Mouse (Mus musculus) limb, embryonic 10.5 days (tissue): Measurements from ENCODE around the gene Wfdc1. TPM values are rescaled to one million over a fixed set of nuclear protein-coding genes. Genes with fewer than 3 reads are reported as not detected.
A peak's percentile ranks its signal among the peaks of the same experiment; 100 is the strongest.

ENCODE experiments used
- DNase-seq: peaks from one replicate; pipeline ENCODE4 v3.0.0-alpha.2; 2017; ENCODE audit warnings: low spot score
- H3K27ac ChIP-seq: fragments of 300-500 bp; sonication (generic); 2 replicates; pipeline ENCODE4 v1.5.1; 2016; ENCODE audit warnings: mild to moderate bottlenecking
- H3K27me3 ChIP-seq: fragments of 300-500 bp; sonication (generic); 2 replicates; pipeline ENCODE4 v1.6.1; 2016; ENCODE audit warnings: low read depth, mild to moderate bottlenecking; ENCODE audit not compliant: poor library complexity, severe bottlenecking
- H3K36me3 ChIP-seq: fragments of 300-500 bp; sonication (generic); 2 replicates; pipeline ENCODE4 v1.6.1; 2016; ENCODE audit warnings: mild to moderate bottlenecking, moderate library complexity
- H3K4me1 ChIP-seq: fragments of 300-500 bp; sonication (generic); 2 replicates; pipeline ENCODE4 v1.6.1; 2016
- H3K4me3 ChIP-seq: fragments of 300-500 bp; sonication (generic); 2 replicates; pipeline ENCODE4 v1.5.1; 2016; ENCODE audit warnings: mild to moderate bottlenecking, moderate library complexity
- H3K9me3 ChIP-seq: fragments of 300-500 bp; sonication (generic); replicated peaks from 2 replicates; pipeline ENCODE4 v1.6.1; 2016; ENCODE audit warnings: mild to moderate bottlenecking
- WGBS: fragments of 180-500 bp; shearing (Covaris S2); methylation state at CpG from one replicate; pipeline ENCODE4 v1.1.7; 2016; 5-methylcytosine and 5-hydroxymethylcytosine counted together
- polyA plus RNA-seq: library from polyadenylated mRNA; unstranded; fragments of >200 nt; fragmentation: Nextera tagmentation; extraction: Ambion mirVana; gene quantifications from 2 replicates; pipeline ENCODE4 v1.2.1, GENCODE M21; 2016

Gene Wfdc1
- polyA plus RNA-seq, 1 experiment from 2014 or later: 0.10 TPM

DNA sequence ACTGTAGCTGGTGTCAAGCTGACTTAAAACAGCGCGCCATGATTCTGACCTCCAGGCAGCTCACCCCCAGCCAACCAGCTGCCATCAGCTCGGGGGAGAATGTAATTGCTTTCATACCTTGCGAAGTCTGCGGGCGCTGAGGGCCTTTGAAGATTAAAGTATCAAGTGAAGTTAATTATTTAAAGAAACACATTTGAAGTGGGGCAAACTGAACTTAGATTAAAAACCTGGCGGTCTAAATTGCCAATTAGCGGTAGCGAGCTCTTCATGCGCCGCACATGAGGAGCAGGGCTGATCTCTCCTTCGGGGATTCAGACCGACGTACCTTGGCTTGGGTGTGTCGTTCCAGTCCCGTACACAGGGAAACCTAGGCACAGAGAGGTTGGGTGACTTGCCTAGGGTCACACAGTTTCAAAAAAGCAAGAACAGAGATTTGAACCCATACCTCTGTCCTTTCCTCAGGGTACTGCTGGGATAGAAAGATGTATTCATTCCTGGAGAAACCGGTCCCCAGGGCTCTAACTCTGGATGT is 21.7 kb upstream of the Wfdc1 start:
- DNase-seq: no peak
- Histone ChIP-seq H3K27ac (no peak overlapping the region), H3K27me3 (no peaks in the 10 kb centered on the region), H3K4me1 (0 out of 2 replicates have a peak, but pooled peaks cover 11% of the 10 kb centered on the region), H3K9me3 (no peaks in the 10 kb centered on the region), H3K4me3 (no peak overlapping the region), H3K36me3 (no peaks in the 10 kb centered on the region)
- 73% methylated on average over 17 of the region's 17 CpGs for WGBS

DNA sequence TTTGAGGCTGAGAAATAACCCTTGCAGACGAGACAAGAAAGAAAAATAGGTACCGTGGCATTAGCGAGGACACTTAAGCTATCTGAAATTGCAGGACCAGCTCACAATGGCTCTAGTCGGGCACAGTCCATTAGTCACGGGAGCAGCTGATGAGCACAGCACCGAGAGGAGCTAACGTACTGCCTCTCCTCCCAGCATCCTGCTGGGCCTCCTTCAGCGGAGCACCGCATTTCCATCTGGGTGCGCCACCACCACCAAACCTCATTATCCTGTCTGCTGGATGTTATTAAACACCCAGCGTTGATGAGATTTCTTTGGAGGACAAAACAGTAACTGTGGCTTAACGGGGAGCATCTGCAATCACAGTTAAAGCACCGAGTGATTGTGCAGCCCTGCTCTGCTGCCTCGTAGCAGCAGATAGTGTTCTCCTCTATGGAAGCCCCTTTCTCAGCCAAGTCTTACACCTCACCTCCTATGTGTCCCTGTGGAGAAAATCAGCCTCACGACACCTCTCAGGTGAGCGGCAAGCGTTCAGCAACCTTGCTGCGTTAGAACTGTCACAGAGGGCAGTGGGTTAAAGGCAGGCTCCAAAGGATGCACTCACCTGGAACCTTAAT is 21.1 kb upstream of the Wfdc1 start:
- Histone ChIP-seq H3K27ac (no peak overlapping the region), H3K27me3 (no peaks in the 10 kb centered on the region), H3K36me3 (no peaks in the 10 kb centered on the region), H3K4me3 (no peak overlapping the region), H3K4me1 (peaks cover 16% of the 10 kb centered on the region), H3K9me3 (no peaks in the 10 kb centered on the region)
- DNase-seq: no peak
- 69% methylated on average over 18 of the region's 18 CpGs for WGBS

DNA sequence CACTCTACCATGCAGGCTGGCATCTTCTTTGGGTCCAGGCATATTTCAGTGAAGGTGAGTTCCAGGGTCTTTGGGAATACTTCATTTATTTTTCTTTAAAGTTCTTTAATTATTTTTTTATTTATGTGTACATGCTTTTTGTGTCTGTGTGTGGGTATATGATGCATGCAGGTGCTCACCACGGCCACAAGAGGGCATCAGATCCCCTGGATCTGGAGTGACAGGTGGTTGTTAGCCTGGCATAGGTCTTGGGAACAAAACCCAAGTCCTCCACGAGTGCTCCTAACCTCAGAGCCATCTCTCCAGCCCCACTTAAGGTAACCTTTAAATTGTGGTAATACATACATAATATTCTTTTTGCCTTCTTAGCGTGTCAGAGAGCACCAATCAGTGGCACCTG is 20.0 kb upstream of the Wfdc1 start:
- H3K27ac ChIP-seq: no peak overlapping the region
- H3K4me3 ChIP-seq: no peak overlapping the region
- H3K27me3 ChIP-seq: no peaks in the 10 kb centered on the region

DNA sequence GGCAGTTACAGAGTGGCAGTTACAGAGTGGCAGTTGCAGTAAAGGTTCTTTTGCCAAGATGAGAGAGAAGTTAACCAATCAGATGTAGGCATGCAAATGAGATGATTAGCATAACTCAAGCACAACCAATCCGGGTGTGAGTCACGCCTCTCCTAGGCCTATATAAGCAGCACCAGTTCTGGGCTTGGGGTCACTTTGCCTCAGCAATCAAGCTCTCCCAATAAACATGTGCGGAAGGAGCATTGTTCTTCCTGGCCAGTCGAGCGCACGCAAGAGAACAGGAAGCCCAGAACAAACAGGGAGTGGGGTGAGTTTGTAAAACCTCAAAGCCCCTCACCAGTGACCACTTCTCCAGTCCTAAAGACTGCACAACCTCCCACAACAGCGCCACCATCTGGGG is 19.3 kb upstream of the Wfdc1 start:
- Histone ChIP-seq H3K9me3 (no peaks in the 10 kb centered on the region), H3K27ac (no peak overlapping the region), H3K4me3 (no peak overlapping the region), H3K4me1 (peaks cover 31% of the 10 kb centered on the region), H3K27me3 (no peaks in the 10 kb centered on the region), H3K36me3 (no peaks in the 10 kb centered on the region)
- no peak for DNase-seq
- WGBS: 85% methylated on average over 7 of the region's 7 CpGs

More for the DNA sequence above, 20.0 kb upstream of the Wfdc1 start:
- Histone ChIP-seq H3K4me1 (peaks cover 24% of the 10 kb centered on the region), H3K9me3 (no peaks in the 10 kb centered on the region), H3K36me3 (no peaks in the 10 kb centered on the region)
- DNase-seq: no peak
- 75% methylated on average over 3 of the region's 3 CpGs for WGBS

DNA sequence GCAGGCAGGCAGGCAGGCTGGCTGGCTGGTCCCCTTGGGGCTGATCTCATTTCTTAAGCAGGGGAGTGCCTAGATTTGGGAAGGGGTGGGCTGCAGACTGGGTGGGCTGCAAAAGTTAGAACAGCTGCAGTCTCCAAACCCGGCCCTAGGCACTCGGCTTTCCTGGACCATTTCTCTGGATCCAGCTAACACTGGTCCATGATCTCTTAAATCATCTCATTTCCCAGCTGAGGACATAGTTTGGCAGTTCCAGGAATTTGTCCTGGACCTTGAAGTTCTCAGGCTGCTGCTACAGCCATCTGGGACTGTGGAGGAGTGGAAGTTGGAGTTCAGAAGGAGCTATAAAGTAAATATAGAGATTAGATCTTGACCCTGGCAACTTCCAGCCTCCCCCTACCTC is 14.8 kb upstream of the Wfdc1 start:
- Histone ChIP-seq H3K4me3 (no peak overlapping the region), H3K36me3 (no peaks in the 10 kb centered on the region), H3K9me3 (no peaks in the 10 kb centered on the region), H3K27ac (peak overlapping the region; percentile 6; the same call in 1 of the 2 replicates), H3K4me1 (peaks cover 40% of the 10 kb centered on the region), H3K27me3 (no peaks in the 10 kb centered on the region)
- no peak for DNase-seq
- WGBS: 43% methylated on average over 2 of the region's 2 CpGs

GRCm38 (mm10) chr8:119656709-119657464 is 9.3 kb upstream of the Wfdc1 start:
- H3K4me3 ChIP-seq: no peak overlapping the region
- H3K36me3 ChIP-seq: no peaks in the 10 kb centered on the region
- 64% methylated on average over 5 of the region's 5 CpGs for WGBS
- no peaks in the 10 kb centered on the region for H3K27me3 ChIP-seq
- H3K9me3 ChIP-seq: no peaks in the 10 kb centered on the region
- DNase-seq: no peak
- H3K4me1 ChIP-seq: peaks cover 41% of the 10 kb centered on the region
- H3K27ac ChIP-seq: no peak overlapping the region

DNA sequence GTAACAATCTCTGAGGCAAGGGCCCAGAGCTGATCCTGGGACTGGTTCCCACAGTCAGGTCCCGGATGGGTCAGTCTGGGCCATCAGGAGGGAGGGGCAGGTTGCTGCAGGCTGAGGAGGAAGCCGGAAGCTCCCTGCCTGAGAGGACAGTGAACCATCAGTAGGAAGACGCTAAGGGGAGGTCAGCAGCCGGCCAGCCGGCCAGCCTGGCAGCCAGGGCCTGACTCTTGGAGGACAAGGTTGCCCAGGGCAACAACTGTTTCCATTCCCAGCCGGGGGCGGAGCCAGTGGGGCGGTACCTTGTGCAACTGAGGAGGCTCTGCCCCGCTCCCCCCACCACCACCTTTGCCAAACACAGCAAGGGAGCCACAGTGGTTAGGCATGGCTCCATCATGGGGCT is 5.1 kb upstream of the Wfdc1 start:
- 5% methylated on average over 9 of the region's 9 CpGs for WGBS
- no peaks in the 10 kb centered on the region for H3K36me3 ChIP-seq
- peaks cover 10% of the 10 kb centered on the region; the same call in 1 of the 2 replicates for H3K27me3 ChIP-seq
- peak; percentile 67 for DNase-seq
- H3K4me3 ChIP-seq: no peak overlapping the region
- peak overlapping the region; percentile 79 for H3K27ac ChIP-seq
- no peaks in the 10 kb centered on the region for H3K9me3 ChIP-seq
- H3K4me1 ChIP-seq: peaks cover 43% of the 10 kb centered on the region

- Histone ChIP-seq H3K27ac (no peak overlapping the region), H3K27me3 (peaks cover 18% of the 10 kb centered on the region; the same call in 1 of the 2 replicates), H3K4me1 (peaks cover 51% of the 10 kb centered on the region), H3K36me3 (no peaks in the 10 kb centered on the region), H3K4me3 (no peak overlapping the region), H3K9me3 (no peaks in the 10 kb centered on the region)
- DNase-seq: no peak
- WGBS: 79% methylated on average over 6 of the region's 6 CpGs
Observed at GRCm38 (mm10) chr8:119661892-119662291, 4.3 kb upstream of the Wfdc1 start.

DNA sequence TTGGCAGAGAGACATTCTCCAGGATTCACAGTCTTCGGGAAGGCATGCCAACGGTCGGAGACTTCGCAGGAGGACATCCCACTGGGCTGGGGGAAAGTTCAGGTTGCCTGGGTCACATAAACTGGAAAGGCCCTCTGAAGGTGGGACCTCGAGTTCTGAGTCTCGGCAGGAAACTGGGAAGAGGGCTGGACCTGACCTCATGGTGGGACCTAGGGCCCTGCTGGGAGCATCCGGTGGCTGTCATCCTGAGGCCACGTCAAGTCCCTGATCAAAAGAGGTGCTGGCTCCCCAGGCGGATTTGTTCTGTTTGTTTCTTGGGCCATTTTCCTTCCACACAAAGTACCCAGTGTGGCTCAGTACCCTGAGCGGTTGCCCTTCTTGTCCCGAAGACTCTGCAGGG is 2.7 kb upstream of the Wfdc1 start:
- H3K27me3 ChIP-seq: peaks cover 28% of the 10 kb centered on the region; the same call in 1 of the 2 replicates
- H3K36me3 ChIP-seq: no peaks in the 10 kb centered on the region
- WGBS: 68% methylated on average over 11 of the region's 11 CpGs
- peaks cover 53% of the 10 kb centered on the region for H3K4me1 ChIP-seq
- no peaks in the 10 kb centered on the region for H3K9me3 ChIP-seq
- DNase-seq: no peak
- no peak overlapping the region for H3K4me3 ChIP-seq
- no peak overlapping the region for H3K27ac ChIP-seq

DNA sequence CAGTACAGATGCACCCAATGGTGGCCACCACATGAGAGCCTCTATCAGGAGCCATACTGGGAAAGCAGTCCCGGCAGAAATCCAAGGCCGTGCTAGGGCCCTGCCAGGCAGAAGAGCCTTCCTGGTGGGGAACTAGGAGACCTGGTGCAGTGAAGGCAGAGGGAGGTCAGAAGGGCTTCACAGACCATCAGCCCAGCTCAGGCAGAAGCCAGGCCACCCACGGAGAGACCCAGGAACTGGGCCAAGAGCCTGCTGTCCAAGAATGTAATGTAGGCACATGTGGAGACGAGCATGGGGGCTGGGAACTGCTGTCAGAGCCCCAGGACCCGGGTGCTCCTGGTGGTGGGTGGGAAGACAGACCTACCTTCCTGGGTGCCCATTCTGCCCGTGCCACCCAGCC is 895 bp upstream of the Wfdc1 start:
- H3K36me3 ChIP-seq: no peaks in the 10 kb centered on the region
- peaks cover 53% of the 10 kb centered on the region for H3K4me1 ChIP-seq
- WGBS: 84% methylated on average over 6 of the region's 6 CpGs
- no peaks in the 10 kb centered on the region for H3K9me3 ChIP-seq
- no peak overlapping the region for H3K4me3 ChIP-seq
- no peak for DNase-seq
- no peak overlapping the region for H3K27ac ChIP-seq
- H3K27me3 ChIP-seq: peaks cover 28% of the 10 kb centered on the region; the same call in 1 of the 2 replicates

- peaks cover 28% of the 10 kb centered on the region; the same call in 1 of the 2 replicates for H3K27me3 ChIP-seq
- whole genome bisulfite sequencing: 73% methylated on average over 9 of the region's 9 CpGs
- peaks cover 30% of the 10 kb centered on the region for H3K4me1 ChIP-seq
- no peaks in the 10 kb centered on the region for H3K36me3 ChIP-seq
- H3K27ac ChIP-seq: no peak overlapping the region
- DNase-seq: no peak
- H3K9me3 ChIP-seq: no peaks in the 10 kb centered on the region
- no peak overlapping the region for H3K4me3 ChIP-seq
Observed at GRCm38 (mm10) chr8:119668447-119668846, 2.3 kb downstream of the Wfdc1 start.

DNA sequence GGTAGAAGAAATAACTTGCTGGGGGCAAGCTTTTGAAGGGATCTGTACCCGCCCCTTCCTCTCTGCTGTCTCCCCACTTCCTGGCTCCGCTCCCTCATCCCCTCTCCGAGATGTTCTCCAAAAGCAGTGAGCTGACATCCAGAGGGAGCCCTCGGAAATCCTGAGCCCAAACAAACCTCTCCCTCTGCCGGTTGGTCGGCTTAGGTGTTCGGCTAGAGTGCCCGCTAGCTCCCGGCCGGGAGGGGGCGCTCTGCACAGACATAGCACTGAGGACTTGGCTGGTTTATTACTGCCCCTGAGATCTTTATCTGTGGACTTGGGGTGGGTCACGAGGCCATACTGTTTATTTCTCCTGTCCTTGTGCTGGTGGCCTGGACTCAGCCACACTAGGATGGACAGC is 3.1 kb downstream of the Wfdc1 start:
- peaks cover 28% of the 10 kb centered on the region; the same call in 1 of the 2 replicates for H3K27me3 ChIP-seq
- H3K27ac ChIP-seq: no peak overlapping the region
- no peaks in the 10 kb centered on the region for H3K36me3 ChIP-seq
- peaks cover 29% of the 10 kb centered on the region for H3K4me1 ChIP-seq
- no peaks in the 10 kb centered on the region for H3K9me3 ChIP-seq
- DNase-seq: no peak
- H3K4me3 ChIP-seq: no peak overlapping the region
- 50% methylated on average over 12 of the region's 12 CpGs for WGBS

- no peaks in the 10 kb centered on the region for H3K9me3 ChIP-seq
- H3K27ac ChIP-seq: 0 out of 2 replicates have a peak overlapping the region, but pooled peaks have one; percentile 27
- H3K36me3 ChIP-seq: no peaks in the 10 kb centered on the region
- no peak for DNase-seq
- H3K4me1 ChIP-seq: peaks cover 17% of the 10 kb centered on the region
- 71% methylated on average over 16 of the region's 16 CpGs for WGBS
- H3K4me3 ChIP-seq: no peak overlapping the region
- H3K27me3 ChIP-seq: peaks cover 23% of the 10 kb centered on the region; the same call in 1 of the 2 replicates
Observed at GRCm38 (mm10) chr8:119670419-119671091, 4.4 kb downstream of the Wfdc1 start.
